Mouse (Mus musculus): Measurements from ENCODE around the gene Lrr1.

GRCm38 (mm10) chr12:69207926-69208325, 39.3 kb downstream of the Lrr1 start:
- TF ChIP-seq CTCF (IDR thresholded peaks at IDR 0.05; ENCODE audit: low read depth), result no peak
- TF ChIP-seq EP300 (IDR thresholded peaks at IDR 0.05; ENCODE audit: low read depth), result no peak
